ENCODE assay signal across 21 mouse cellular contexts in the genomic region with DNA sequence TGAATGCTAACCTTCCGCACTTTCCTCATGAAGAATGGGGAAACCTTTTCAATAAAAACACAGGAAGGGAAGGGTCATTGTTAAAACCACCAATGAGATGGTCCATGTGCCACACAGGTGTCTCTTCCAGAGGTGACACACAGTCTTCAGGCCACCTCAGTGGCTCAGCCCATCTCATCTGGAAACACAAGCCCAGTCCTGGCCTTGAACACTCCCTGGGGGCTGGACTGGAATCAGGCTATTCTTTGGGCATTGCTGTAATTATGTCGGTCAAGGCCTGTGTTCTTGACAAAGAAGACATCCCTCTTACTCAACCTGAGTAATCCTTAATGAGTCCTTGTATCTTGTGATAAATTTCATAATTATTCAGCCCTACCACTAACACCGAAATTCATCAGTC. TPM values are rescaled to one million over a fixed set of nuclear protein-coding genes. Genes with fewer than 3 reads are reported as not detected.
DNase-seq lines count a peak whose midpoint lies in the region; ATAC-seq lines count a peak whose summit lies in the region.
"Had no signal": no experiment of that assay in that cellular context is flagged by ENCODE, and none has a peak within 500 bp of the region (broad histone marks: within the 10 kb centered on the region; RNA-seq: fewer than 3 reads in every experiment).

No protein-coding gene starts in this region.

- WGBS in forebrain, embryonic 16.5 days = 54% methylated on average over 3 of the region's 3 CpGs
- 75% methylated on average over 3 of the region's 3 CpGs for WGBS in forebrain, embryonic 11.5 days
- 73% methylated on average over 3 of the region's 3 CpGs for WGBS in neural tube, embryonic 12.5 days
- 68% methylated on average over 3 of the region's 3 CpGs for WGBS in neural tube, embryonic 15.5 days

- H3K4me1 ChIP-seq in forebrain, embryonic 16.5 days (replicated peaks; ENCODE audit: control insufficient read depth, insufficient read depth, low read length) = no peaks in the 10 kb centered on the region
- H3K4me1 ChIP-seq in forebrain, embryonic 11.5 days (replicated peaks; ENCODE audit: control insufficient read depth, insufficient read depth, low read length) = no peaks in the 10 kb centered on the region
- no peaks in the 10 kb centered on the region for H3K4me1 ChIP-seq in neural tube, embryonic 12.5 days
- H3K4me1 ChIP-seq in neural tube, embryonic 15.5 days = no peaks in the 10 kb centered on the region
- H3K4me1 ChIP-seq: embryonic facial prominence, embryonic 13.5 days; embryonic facial prominence, embryonic 15.5 days; forebrain, embryonic 10.5 days had no signal

- H3K9me3 ChIP-seq in forebrain, embryonic 16.5 days (ENCODE audit: control insufficient read depth, low read length) = no peaks in the 10 kb centered on the region
- no peaks in the 10 kb centered on the region for H3K9me3 ChIP-seq in forebrain, embryonic 11.5 days (ENCODE audit: control insufficient read depth, low read length)
- no peaks in the 10 kb centered on the region for H3K9me3 ChIP-seq in neural tube, embryonic 12.5 days
- no peaks in the 10 kb centered on the region for H3K9me3 ChIP-seq in neural tube, embryonic 15.5 days (replicated peaks)
- H3K9me3 ChIP-seq: embryonic facial prominence, embryonic 15.5 days; forebrain, embryonic 10.5 days had no signal

- no peaks in the 10 kb centered on the region for H3K27me3 ChIP-seq in forebrain, embryonic 16.5 days (replicated peaks; ENCODE audit: control insufficient read depth, insufficient read depth, low read length)
- no peaks in the 10 kb centered on the region for H3K27me3 ChIP-seq in forebrain, embryonic 11.5 days (ENCODE audit: control insufficient read depth, insufficient read depth, low read length)
- H3K27me3 ChIP-seq in neural tube, embryonic 12.5 days (replicated peaks) = no peaks in the 10 kb centered on the region
- no peaks in the 10 kb centered on the region for H3K27me3 ChIP-seq in neural tube, embryonic 15.5 days (replicated peaks)
- H3K27me3 ChIP-seq: embryonic facial prominence, embryonic 15.5 days had no signal

- H3K27ac ChIP-seq in forebrain, embryonic 16.5 days (ENCODE audit: low read length) = no peak overlapping the region
- no peak overlapping the region for H3K27ac ChIP-seq in forebrain, embryonic 11.5 days (ENCODE audit: low read depth, low read length)
- H3K27ac ChIP-seq in neural tube, embryonic 12.5 days = no peak overlapping the region
- H3K27ac ChIP-seq in neural tube, embryonic 15.5 days (replicated peaks) = no peak overlapping the region
- H3K27ac ChIP-seq: embryonic facial prominence, embryonic 13.5 days; embryonic facial prominence, embryonic 15.5 days; forebrain, embryonic 10.5 days; gastrocnemius, adult 2 months had no signal

- H3K36me3 ChIP-seq in forebrain, embryonic 16.5 days (ENCODE audit: control insufficient read depth, insufficient read depth) = no peaks in the 10 kb centered on the region
- no peaks in the 10 kb centered on the region for H3K36me3 ChIP-seq in forebrain, embryonic 11.5 days (ENCODE audit: control insufficient read depth, insufficient read depth, low read length)
- H3K36me3 ChIP-seq in neural tube, embryonic 12.5 days = no peaks in the 10 kb centered on the region
- no peaks in the 10 kb centered on the region for H3K36me3 ChIP-seq in neural tube, embryonic 15.5 days
- H3K36me3 ChIP-seq: embryonic facial prominence, embryonic 13.5 days; embryonic facial prominence, embryonic 15.5 days; forebrain, embryonic 10.5 days had no signal

- no peak overlapping the region for H3K4me3 ChIP-seq in forebrain, embryonic 16.5 days (replicated peaks; ENCODE audit: low read length)
- H3K4me3 ChIP-seq in forebrain, embryonic 11.5 days (ENCODE audit: low read depth, low read length) = no peak overlapping the region
- no peak overlapping the region for H3K4me3 ChIP-seq in neural tube, embryonic 12.5 days
- H3K4me3 ChIP-seq in neural tube, embryonic 15.5 days (replicated peaks) = no peak overlapping the region
- H3K4me3 ChIP-seq: embryonic facial prominence, embryonic 13.5 days; embryonic facial prominence, embryonic 15.5 days; erythroblast, embryonic 14.5 days; forebrain, embryonic 10.5 days; gastrocnemius, adult 2 months had no signal

- peak; percentile 59 for DNase-seq in adrenal gland, adult 2 months
- DNase-seq in adrenal gland, adult 18-20 months (ENCODE audit: low spot score in 2 of 2) = no peak
- peak; percentile 9 for DNase-seq in adrenal gland, postnatal 14 days
- DNase-seq in adrenal gland, postnatal 4 days (ENCODE audit: low spot score in 2 of 2) = no peak
- no peak for DNase-seq in forebrain, embryonic 11.5 days (ENCODE audit: low spot score)
- DNase-seq: cerebellum, adult 11 months; cerebellum, adult 18-20 months; cerebellum, adult 8-10 months; cerebellum, adult 9-11 months; cerebellum, postnatal 14 days; cerebellum, postnatal 36 days; embryo, embryonic 11 days; gastrocnemius, adult 2 months had no signal

- 0 out of 2 replicates have a peak, but pooled peaks have one; percentile 34 for ATAC-seq in forebrain, embryonic 16.5 days
- no peak for ATAC-seq in forebrain, embryonic 11.5 days (replicated peaks; ENCODE audit: low FRiP score)
- ATAC-seq in neural tube, embryonic 12.5 days (ENCODE audit: low FRiP score, low read depth) = 0 out of 2 replicates have a peak, but pooled peaks have one; percentile 21
- ATAC-seq in neural tube, embryonic 15.5 days (ENCODE audit: low FRiP score) = no peak
- ATAC-seq: forebrain, embryonic 14.5 days had no signal

- H3K9ac ChIP-seq in forebrain, embryonic 16.5 days (replicated peaks; ENCODE audit: low read depth, low read length) = no peak overlapping the region
- H3K9ac ChIP-seq in forebrain, embryonic 11.5 days (ENCODE audit: low read length) = no peak overlapping the region
- H3K9ac ChIP-seq in neural tube, embryonic 12.5 days = no peak overlapping the region
- H3K9ac ChIP-seq in neural tube, embryonic 15.5 days (replicated peaks) = no peak overlapping the region
- H3K9ac ChIP-seq: embryonic facial prominence, embryonic 13.5 days; embryonic facial prominence, embryonic 15.5 days had no signal

- H3K4me2 ChIP-seq in forebrain, embryonic 16.5 days (ENCODE audit: low read length) = no peak overlapping the region
- no peak overlapping the region for H3K4me2 ChIP-seq in forebrain, embryonic 11.5 days (ENCODE audit: low read depth, low read length, severe bottlenecking)
- no peak overlapping the region for H3K4me2 ChIP-seq in neural tube, embryonic 12.5 days (replicated peaks)
- no peak overlapping the region for H3K4me2 ChIP-seq in neural tube, embryonic 15.5 days
- H3K4me2 ChIP-seq: embryonic facial prominence, embryonic 13.5 days; embryonic facial prominence, embryonic 15.5 days had no signal

RNA-seq across cellular contexts. Expression of gene Lmo4, which starts 36.1 kb away (rescaled TPM):
- 10 to 100 TPM; 59.0 to 93.4 TPM for total RNA-seq in adrenal gland, adult 2 months (2021)
- 103 and 112 TPM in 2 replicates for polyA plus RNA-seq in adrenal gland, adult 2 months (2012; rRNA removed)
- total RNA-seq in adrenal gland, adult 18-20 months (2021) = 10 to 100 TPM; 38.6 to 87.8 TPM
- total RNA-seq in adrenal gland, postnatal 14 days (2021) = 67.1 and 69.0 TPM in 2 replicates
- total RNA-seq in adrenal gland, postnatal 4 days (2021) = 100 to 1,000 TPM in 1 of 2 experiments, 10 to 100 TPM in 1; 91.9 to 103 TPM
- polyA plus RNA-seq in forebrain, embryonic 16.5 days (2015; fragmentation: Nextera tagmentation; extraction: Ambion mirVana) = 163 and 186 TPM in 2 replicates
- 50.4 and 52.8 TPM in 2 replicates for polyA plus RNA-seq in forebrain, embryonic 11.5 days (2014; fragmentation: Nextera tagmentation; extraction: Ambion mirVana)
- polyA plus RNA-seq in neural tube, embryonic 12.5 days (2016; fragmentation: Nextera tagmentation; extraction: Ambion mirVana) = 53.3 and 58.1 TPM in 2 replicates
- polyA plus RNA-seq in neural tube, embryonic 15.5 days (2015; fragmentation: Nextera tagmentation; extraction: Ambion mirVana) = 82.3 and 96.5 TPM in 2 replicates

Comparison
In these comparisons a context has a peak if more than half of its experiments do, and no peak if none do; other contexts are left out.
1. DNase-seq: peak in adrenal gland, adult 2 months (single experiment) and adrenal gland, postnatal 14 days (single experiment); none in adrenal gland, adult 18-20 months (0 of 2), adrenal gland, postnatal 4 days (0 of 2) and forebrain, embryonic 11.5 days (single experiment).
2. ATAC-seq: peak in forebrain, embryonic 16.5 days (single experiment) and neural tube, embryonic 12.5 days (single experiment); none in forebrain, embryonic 11.5 days (single experiment) and neural tube, embryonic 15.5 days (single experiment).